Mouse (Mus musculus) neural tube, embryonic 13.5 days (tissue): ENCODE measurements around the gene Jup. TPM values are rescaled to one million over a fixed set of nuclear protein-coding genes. Genes with fewer than 3 reads are reported as not detected.

Source experiments
- ATAC-seq: fragments of 200-750 bp; cut with Nextera tagmentation; 2 replicates; pipeline ENCODE4 v1.8.0; 2017; ENCODE audit warnings: low read depth, mild to moderate bottlenecking, moderate TSS enrichment, moderate library complexity
- H3K27ac ChIP-seq: fragments of 300-500 bp; sonication (generic); replicated peaks from 2 replicates; pipeline ENCODE4 v1.5.1; 2015; ENCODE audit warnings: moderate library complexity, mild to moderate bottlenecking, inconsistent platforms
- H3K27me3 ChIP-seq: fragments of 300-500 bp; sonication (generic); 2 replicates; pipeline ENCODE4 v1.6.1; 2015; ENCODE audit warnings: mild to moderate bottlenecking, inconsistent platforms
- H3K36me3 ChIP-seq: fragments of 300-500 bp; sonication (generic); 2 replicates; pipeline ENCODE4 v1.6.1; 2015; ENCODE audit warnings: mild to moderate bottlenecking, inconsistent platforms
- H3K4me1 ChIP-seq: fragments of 300-500 bp; sonication (generic); replicated peaks from 2 replicates; pipeline ENCODE4 v1.6.1; 2015; ENCODE audit warnings: inconsistent platforms
- H3K4me2 ChIP-seq: fragments of 300-500 bp; sonication (generic); 2 replicates; pipeline ENCODE4 v1.6.1; 2015; ENCODE audit warnings: inconsistent platforms, mild to moderate bottlenecking, moderate library complexity
- H3K4me3 ChIP-seq: fragments of 300-500 bp; sonication (generic); 2 replicates; pipeline ENCODE4 v1.5.1; 2015; ENCODE audit warnings: mild to moderate bottlenecking, inconsistent platforms
- H3K9ac ChIP-seq: fragments of 300-500 bp; sonication (generic); 2 replicates; pipeline ENCODE4 v1.6.1; 2015; ENCODE audit warnings: moderate library complexity, mild to moderate bottlenecking, inconsistent platforms
- H3K9me3 ChIP-seq: fragments of 300-500 bp; sonication (generic); 2 replicates; pipeline ENCODE4 v1.6.1; 2016; ENCODE audit warnings: inconsistent platforms
- WGBS: fragments of 180-500 bp; shearing (Covaris S2); methylation state at CpG from one replicate; pipeline ENCODE4 v1.1.7; 2015; 5-methylcytosine and 5-hydroxymethylcytosine counted together
- polyA plus RNA-seq: library from polyadenylated mRNA; unstranded; fragments of >200 nt; fragmentation: Nextera tagmentation; extraction: Ambion mirVana; gene quantifications from 2 replicates; pipeline ENCODE4 v1.2.1, GENCODE M21; 2015

Jup gene
- 91.6 and 94.4 TPM in 2 replicates for polyA plus RNA-seq

DNA sequence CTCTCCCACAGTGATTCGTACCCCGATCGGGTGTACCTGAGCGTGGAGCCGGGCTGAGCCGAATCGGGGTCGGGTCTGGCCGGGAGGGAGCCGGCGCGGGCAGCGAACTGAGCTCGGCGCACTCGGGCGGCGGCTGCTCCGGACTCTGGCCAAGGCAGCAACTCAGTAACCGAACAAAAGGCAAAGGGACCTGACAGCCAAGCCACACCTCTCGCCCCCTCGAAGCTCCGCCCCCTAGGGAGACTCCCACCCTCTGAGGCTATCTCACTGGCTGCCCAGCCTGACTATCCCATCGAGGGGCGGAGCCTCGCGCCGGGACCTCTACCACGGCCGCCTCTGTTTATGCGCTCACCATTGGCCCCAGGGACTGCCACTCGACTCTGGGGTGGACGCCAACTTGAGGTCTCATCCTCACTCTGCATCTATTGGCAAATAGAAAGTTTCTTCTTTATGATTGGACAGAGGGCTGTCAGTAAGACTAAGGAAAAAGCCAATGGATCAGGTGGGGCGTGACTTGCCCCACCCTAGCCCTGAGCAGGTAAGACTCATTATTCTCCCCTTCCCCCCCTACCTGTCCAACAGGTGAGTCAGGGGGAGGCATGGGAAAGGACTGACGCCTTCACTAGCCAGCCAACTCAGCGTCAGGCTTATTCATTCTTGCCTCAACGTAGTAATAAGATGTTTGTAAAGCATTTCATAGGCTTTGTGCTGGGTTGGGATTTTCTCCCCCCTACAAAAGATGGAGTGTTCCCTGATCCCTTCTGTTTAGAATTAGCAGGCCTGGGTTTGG is at the start of gene Jup:
Gene Jup, minus strand, starts transcription at position 164 of the 790 bp plus-strand sequence.
- WGBS = under 1% methylated on average over 37 of the region's 37 CpGs
- peaks cover 52% of the 10 kb centered on the region for H3K4me1 ChIP-seq

DNA sequence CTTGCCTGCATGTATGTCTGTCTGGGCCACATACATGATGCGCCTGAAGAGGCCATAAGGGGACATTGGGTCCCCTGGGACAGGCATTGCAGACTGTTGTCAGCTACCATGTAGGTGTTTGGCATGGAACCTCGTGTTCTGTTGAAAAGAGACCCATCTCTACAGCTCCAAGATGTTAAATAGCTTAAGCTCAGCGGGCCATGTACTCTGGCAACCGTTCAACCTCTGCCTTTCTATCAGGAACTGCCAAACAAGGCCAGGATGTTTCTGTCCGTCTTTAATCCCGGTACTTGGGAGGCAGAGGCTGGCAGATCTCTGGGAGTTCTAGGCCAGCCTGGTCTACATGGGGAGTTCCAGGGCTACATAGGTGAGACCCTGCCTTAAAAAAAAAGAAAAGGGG is 45.1 kb upstream of the Jup start:
- Histone ChIP-seq H3K9me3 (no peaks in the 10 kb centered on the region), H3K9ac (no peak overlapping the region), H3K27me3 (no peaks in the 10 kb centered on the region), H3K4me3 (no peak overlapping the region), H3K36me3 (peaks cover 7% of the 10 kb centered on the region), H3K27ac (no peak overlapping the region), H3K4me2 (no peak overlapping the region), H3K4me1 (peaks cover 26% of the 10 kb centered on the region)
- no peak for ATAC-seq
- 79% methylated on average over 6 of the region's 6 CpGs for WGBS

More for the DNA sequence above, at the start of gene Jup:
- H3K4me2 ChIP-seq = peak within 1 kb of the TSS; percentile 71
- H3K27me3 ChIP-seq = peaks cover 28% of the 10 kb centered on the region
- ATAC-seq = peak; percentile 99
- H3K4me3 ChIP-seq = peak within 1 kb of the TSS; percentile 67
- H3K36me3 ChIP-seq = no peaks in the 10 kb centered on the region
- no peaks in the 10 kb centered on the region for H3K9me3 ChIP-seq
- peak within 1 kb of the TSS; percentile 80 for H3K9ac ChIP-seq
- H3K27ac ChIP-seq = peak within 1 kb of the TSS; percentile 68

DNA sequence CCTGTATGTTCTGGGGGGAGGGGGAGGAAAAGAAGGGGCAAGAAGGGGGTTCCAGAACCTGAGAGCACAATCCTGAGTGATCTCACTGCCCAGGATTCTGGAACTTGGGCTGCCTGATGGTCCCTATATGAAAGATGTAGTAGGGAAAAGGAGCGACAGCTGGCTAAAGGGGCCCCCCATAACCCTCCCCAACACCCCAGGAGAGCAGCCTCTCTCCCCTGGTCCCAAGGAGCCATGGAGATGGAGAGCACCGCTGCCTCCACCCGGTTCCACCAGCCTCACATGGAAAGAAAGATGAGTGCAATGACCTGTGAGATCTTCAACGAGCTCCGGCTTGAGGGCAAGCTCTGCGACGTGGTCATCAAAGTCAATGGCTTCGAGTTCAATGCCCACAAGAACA is 44.2 kb upstream of the Jup start, which contains the start of the genes Nt5c3b and Klhl10:
Gene Nt5c3b, minus strand, starts transcription at position 12 of the 400 bp plus-strand sequence.
Gene Klhl10, plus strand, starts transcription at position 121 of the 400 bp plus-strand sequence.
- H3K4me3 ChIP-seq = peak within 1 kb of the TSS; percentile 82
- no peaks in the 10 kb centered on the region for H3K9me3 ChIP-seq
- H3K27me3 ChIP-seq = no peaks in the 10 kb centered on the region
- H3K36me3 ChIP-seq = peaks cover 14% of the 10 kb centered on the region
- peaks cover 26% of the 10 kb centered on the region for H3K4me1 ChIP-seq
- peak within 1 kb of the TSS; percentile 93 for H3K9ac ChIP-seq
- no peak for ATAC-seq
- peak within 1 kb of the TSS; percentile 49; the same call in 1 of the 2 replicates for H3K27ac ChIP-seq
- H3K4me2 ChIP-seq = peak within 1 kb of the TSS; percentile 65
- 83% methylated on average over 8 of the region's 8 CpGs for WGBS

DNA sequence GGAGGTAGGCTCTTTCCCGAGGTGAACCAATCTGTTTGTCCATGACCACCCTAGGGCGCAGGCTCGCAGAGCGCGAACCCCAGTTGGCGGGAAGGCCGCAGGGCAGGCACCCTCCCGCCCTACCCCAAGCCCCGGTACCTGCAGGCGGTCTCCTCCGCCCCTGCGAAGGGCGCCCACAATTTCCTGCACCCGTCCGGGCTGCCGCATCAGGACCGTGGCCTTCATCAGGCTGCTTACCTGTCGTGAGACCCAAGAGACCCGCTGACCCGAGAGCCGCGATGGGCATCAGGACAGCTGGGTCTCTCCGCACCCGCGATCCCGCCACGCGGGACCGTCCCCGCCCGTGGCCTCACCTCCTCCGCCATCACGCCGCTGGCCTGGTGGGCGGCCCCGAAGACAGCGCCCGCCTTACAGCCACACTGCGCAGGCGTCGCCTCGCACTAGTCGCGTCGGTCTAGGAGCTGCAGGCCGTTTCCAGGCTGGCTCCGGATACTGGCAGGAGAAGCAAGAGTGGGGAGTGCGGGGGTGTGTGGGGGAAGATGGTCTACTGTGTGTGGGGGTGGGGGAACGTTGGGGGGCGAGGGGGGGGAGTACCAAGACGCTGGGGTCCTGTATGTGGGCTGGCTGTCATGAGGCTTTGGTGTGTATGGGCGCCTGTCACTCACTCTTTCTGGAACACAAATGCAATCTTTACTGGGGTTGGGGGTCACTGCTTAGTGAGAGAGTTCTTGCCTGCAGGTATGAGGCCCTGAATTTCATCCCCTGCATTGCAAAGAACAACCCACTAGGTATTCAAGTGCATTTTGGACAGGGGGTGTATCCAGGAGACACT is 43.3 kb upstream of the Jup start:
- peak; percentile 97 for ATAC-seq
- H3K27ac ChIP-seq = peak overlapping the region; percentile 49; the same call in 1 of the 2 replicates
- H3K4me3 ChIP-seq = peak overlapping the region; percentile 82
- no peaks in the 10 kb centered on the region for H3K9me3 ChIP-seq
- H3K4me2 ChIP-seq = peak overlapping the region; percentile 65
- peak overlapping the region; percentile 93 for H3K9ac ChIP-seq
- H3K36me3 ChIP-seq = peaks cover 23% of the 10 kb centered on the region
- under 1% methylated on average over 52 of the region's 52 CpGs for WGBS
- no peaks in the 10 kb centered on the region for H3K27me3 ChIP-seq
- peaks cover 26% of the 10 kb centered on the region for H3K4me1 ChIP-seq

DNA sequence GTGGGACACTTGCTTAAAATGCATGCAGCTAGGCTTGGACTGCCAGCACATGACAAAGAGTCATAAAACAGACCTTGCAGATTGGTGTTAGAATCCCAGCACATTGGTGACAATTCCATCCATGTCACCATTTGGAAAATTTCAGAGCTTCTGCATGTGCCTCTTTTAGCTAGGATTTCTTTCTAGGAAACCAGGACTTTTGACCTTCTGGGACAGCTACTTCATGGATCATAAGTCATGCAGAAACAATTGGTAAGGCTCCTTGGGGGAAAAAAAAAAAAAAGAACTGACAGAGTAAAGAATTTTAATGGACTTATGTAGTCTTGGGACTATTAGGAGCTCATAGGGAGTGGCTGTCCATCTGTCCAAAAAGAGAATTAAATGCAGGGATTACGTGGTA is 40.3 kb upstream of the Jup start:
- Histone ChIP-seq H3K9me3 (no peaks in the 10 kb centered on the region), H3K27me3 (no peaks in the 10 kb centered on the region), H3K4me1 (peaks cover 26% of the 10 kb centered on the region), H3K27ac (no peak overlapping the region), H3K9ac (no peak overlapping the region), H3K4me2 (no peak overlapping the region), H3K36me3 (peaks cover 46% of the 10 kb centered on the region), H3K4me3 (no peak overlapping the region)
- 75% methylated on average over 1 of the region's 1 CpGs for WGBS
- no peak for ATAC-seq

DNA sequence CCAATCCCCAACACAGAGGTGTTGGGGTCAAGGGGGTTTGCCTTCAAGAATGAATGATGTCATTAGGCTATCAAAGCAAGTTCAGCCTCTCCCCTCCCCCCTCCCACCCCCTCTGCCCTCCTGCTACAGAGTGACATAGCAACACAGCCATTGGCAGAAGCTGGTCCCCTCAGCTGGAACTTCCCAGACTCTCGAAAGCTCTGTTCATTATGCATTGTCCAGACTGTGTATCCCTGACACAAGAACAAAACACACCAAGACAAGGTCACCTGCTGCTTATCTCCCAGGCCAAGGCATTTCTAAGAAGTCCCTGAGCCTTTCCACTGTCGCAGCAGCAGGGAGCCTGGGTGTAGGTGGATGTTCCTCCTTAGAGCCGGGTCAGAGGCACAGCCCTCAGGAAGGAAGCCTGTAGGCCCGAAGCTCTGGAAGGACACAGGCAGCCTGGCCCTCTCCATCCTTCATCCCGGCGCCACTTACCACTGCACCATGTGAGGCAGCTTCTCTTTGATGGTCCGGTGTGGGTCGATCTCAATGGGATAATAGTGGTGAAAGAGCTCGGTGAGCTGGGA is 38.2 kb upstream of the Jup start:
- Histone ChIP-seq H3K27ac (no peak overlapping the region), H3K4me3 (no peak overlapping the region), H3K9me3 (no peaks in the 10 kb centered on the region), H3K4me1 (peaks cover 19% of the 10 kb centered on the region), H3K9ac (no peak overlapping the region), H3K4me2 (no peak overlapping the region), H3K27me3 (no peaks in the 10 kb centered on the region), H3K36me3 (peaks cover 65% of the 10 kb centered on the region)
- 40% methylated on average over 9 of the region's 9 CpGs for WGBS
- no peak for ATAC-seq

DNA sequence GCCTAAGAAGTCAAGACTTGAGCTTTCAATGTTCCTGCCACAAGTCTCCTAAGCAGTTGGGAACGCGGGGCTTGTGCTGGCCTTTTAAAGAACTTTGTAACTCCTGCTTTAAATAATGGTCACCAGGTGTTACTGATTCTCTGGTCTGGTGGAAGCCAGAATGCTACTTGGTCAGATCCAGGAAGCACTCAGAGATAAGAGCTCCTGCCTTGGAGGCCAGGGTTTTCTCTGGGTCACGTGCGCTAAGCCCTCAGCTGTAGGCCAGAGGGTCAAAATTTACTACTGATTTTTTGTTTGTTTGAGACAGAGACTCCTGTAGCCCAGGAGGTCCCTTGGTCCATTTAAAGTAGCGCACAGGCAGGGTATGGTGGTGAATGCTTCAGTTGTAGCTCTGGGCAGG is 34.4 kb upstream of the Jup start:
- 0 out of 2 replicates have a peak, but pooled peaks cover 6% of the 10 kb centered on the region for H3K4me1 ChIP-seq
- no peak overlapping the region for H3K9ac ChIP-seq
- WGBS = 92% methylated on average over 5 of the region's 5 CpGs
- ATAC-seq = no peak
- no peaks in the 10 kb centered on the region for H3K9me3 ChIP-seq
- no peak overlapping the region for H3K4me2 ChIP-seq
- H3K27me3 ChIP-seq = no peaks in the 10 kb centered on the region
- H3K27ac ChIP-seq = no peak overlapping the region
- no peak overlapping the region for H3K4me3 ChIP-seq
- H3K36me3 ChIP-seq = peaks cover 67% of the 10 kb centered on the region

DNA sequence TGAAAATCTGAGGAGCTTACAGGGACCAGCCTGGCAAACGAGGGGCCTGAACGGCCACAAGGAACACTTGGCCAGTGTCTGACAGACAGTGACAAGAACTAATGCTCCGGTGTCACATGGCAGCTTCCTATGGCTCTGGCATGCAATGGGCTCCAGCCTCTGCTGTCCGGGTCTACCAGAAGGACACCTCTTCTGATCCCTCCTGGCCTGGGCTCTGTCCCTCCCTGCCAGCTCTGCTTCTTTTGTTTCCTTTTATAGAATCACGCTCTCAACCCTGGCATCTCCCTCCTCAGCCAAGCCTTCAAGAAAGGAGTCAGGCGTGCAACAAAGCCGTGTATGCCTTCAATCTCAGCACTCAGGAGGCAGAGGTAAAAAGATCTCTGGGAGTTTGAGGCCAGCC is 32.5 kb upstream of the Jup start:
- Histone ChIP-seq H3K9ac (no peak overlapping the region), H3K9me3 (no peaks in the 10 kb centered on the region), H3K4me2 (no peak overlapping the region), H3K4me1 (0 out of 2 replicates have a peak, but pooled peaks cover 6% of the 10 kb centered on the region), H3K27ac (no peak overlapping the region), H3K27me3 (no peaks in the 10 kb centered on the region), H3K36me3 (peaks cover 55% of the 10 kb centered on the region), H3K4me3 (no peak overlapping the region)
- no peak for ATAC-seq
- WGBS = 92% methylated on average over 7 of the region's 7 CpGs

DNA sequence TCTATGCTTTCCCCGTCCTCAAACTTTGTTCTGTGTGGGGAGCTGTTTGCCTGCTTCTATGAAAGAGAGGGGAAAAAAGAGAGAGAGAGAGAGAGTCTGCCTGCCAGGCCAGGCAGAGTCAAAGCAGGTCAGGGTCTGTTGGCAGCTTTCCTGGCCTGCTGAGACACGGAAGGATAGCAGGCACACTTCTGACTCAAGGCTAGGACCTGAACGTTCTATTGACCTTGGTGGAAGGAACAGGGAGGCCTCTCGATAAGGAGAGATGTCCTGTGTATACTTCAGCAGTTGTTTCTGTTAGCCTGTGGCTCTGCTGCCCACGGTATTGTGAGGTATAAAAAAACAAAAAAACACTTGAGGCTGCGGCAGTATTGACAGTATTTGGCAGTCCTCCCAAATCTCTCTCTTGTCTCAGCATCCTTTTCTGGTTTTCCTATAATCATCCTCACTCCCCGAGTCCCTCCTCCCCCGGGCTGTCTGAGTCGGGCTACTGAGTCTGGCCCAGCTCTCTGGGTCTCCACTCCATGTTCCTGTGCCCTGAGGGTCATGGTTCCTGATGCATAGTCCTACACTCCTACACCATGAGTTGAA is 31.1 kb upstream of the Jup start:
- no peak; the same call in 1 of the 2 replicates for ATAC-seq
- no peak overlapping the region for H3K4me3 ChIP-seq
- no peaks in the 10 kb centered on the region for H3K9me3 ChIP-seq
- H3K4me2 ChIP-seq = no peak overlapping the region
- peak overlapping the region; percentile 33; the same call in 1 of the 2 replicates for H3K27ac ChIP-seq
- 0 out of 2 replicates have a peak, but pooled peaks cover 6% of the 10 kb centered on the region for H3K4me1 ChIP-seq
- 61% methylated on average over 9 of the region's 9 CpGs for WGBS
- H3K9ac ChIP-seq = no peak overlapping the region
- H3K36me3 ChIP-seq = peaks cover 47% of the 10 kb centered on the region
- no peaks in the 10 kb centered on the region for H3K27me3 ChIP-seq

DNA sequence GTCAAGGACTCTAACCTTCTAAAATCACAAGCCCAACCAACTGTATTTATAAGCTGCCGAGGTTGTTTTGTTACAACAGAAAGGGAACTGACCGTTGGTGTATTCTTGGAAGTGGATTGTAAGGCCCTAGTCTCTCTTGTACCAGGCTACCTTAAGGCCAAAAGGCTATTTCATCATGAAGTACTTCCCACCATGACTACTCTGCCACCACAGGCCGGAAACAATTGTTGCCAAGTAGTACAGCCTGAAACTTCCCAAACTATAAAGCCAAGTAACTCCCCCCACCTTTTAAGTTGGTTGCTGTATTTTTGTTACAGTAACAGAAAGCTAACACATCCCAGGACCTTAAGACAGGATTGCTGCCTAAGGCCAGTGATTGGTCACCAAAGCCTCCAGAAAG is 29.3 kb upstream of the Jup start:
- Histone ChIP-seq H3K27me3 (no peaks in the 10 kb centered on the region), H3K36me3 (peaks cover 30% of the 10 kb centered on the region), H3K9ac (no peak overlapping the region), H3K4me3 (no peak overlapping the region), H3K9me3 (no peaks in the 10 kb centered on the region), H3K4me2 (no peak overlapping the region), H3K27ac (no peak overlapping the region), H3K4me1 (0 out of 2 replicates have a peak, but pooled peaks cover 6% of the 10 kb centered on the region)
- no peak for ATAC-seq
- WGBS = 89% methylated on average over 3 of the region's 3 CpGs

DNA sequence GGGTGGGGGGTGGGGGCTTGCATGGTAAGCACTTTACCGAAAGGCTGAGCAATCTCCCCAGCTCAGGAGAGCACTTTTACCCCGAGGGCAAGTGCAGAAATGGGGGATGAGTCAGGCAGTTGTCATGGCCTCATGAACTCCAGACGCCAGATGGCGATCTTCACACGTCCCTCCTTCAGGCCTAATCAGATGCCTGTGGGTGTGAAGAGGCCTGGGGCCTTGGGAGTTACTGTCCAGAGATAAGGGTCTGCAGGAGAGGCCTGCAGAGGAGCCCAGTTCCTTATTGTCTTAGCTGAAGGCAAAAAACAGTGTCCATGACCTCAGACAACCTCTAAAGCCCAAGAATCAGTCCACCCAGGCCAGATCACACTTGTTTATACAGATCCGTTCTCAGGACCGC is 28.3 kb upstream of the Jup start:
- Histone ChIP-seq H3K27ac (no peak overlapping the region), H3K4me1 (0 out of 2 replicates have a peak, but pooled peaks cover 6% of the 10 kb centered on the region), H3K4me2 (no peak overlapping the region), H3K27me3 (no peaks in the 10 kb centered on the region), H3K9ac (no peak overlapping the region), H3K36me3 (peaks cover 21% of the 10 kb centered on the region), H3K4me3 (no peak overlapping the region), H3K9me3 (no peaks in the 10 kb centered on the region)
- WGBS = 31% methylated on average over 7 of the region's 7 CpGs
- no peak for ATAC-seq
